Mouse (Mus musculus) adrenal gland, postnatal 0 days (tissue): ENCODE data around the gene Hrg. TPM values are rescaled to one million over a fixed set of nuclear protein-coding genes. Genes with fewer than 3 reads are reported as not detected.

ENCODE experiments used
- polyA plus RNA-seq: library from polyadenylated mRNA; unstranded; fragments of >200 nt; fragmentation: Nextera tagmentation; extraction: Ambion mirVana; gene quantifications from 2 replicates; pipeline ENCODE4 v1.2.1, GENCODE M21; 2015

The Hrg gene
- 10.5 and 16.4 TPM in 2 replicates for polyA plus RNA-seq

DNA sequence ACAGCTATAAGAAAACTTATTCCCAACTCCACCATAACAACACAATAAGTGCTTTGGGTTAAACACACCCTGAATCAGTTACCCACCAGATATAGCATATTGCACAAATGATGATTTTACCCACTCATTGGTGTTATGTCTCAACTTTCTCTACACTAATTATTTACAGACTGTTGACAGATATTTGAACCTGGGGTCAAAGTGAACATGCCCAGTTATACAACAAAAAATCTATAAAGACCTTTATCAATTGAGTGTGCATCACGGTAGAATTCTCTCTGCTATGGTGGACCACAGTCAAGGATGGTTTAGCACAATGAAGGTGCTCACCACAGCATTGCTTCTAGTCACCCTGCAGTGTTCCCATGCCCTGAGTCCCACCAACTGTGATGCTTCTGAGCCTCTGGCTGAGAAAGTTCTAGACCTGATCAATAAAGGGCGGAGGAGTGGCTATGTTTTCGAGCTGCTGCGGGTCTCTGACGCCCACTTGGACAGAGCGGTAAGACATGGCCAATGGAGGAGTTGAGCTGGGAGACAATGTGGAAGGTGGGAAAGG lies at the start of gene Hrg:
Hrg (plus strand) TSS at position 233 of the 556 bp plus-strand sequence.

DNA sequence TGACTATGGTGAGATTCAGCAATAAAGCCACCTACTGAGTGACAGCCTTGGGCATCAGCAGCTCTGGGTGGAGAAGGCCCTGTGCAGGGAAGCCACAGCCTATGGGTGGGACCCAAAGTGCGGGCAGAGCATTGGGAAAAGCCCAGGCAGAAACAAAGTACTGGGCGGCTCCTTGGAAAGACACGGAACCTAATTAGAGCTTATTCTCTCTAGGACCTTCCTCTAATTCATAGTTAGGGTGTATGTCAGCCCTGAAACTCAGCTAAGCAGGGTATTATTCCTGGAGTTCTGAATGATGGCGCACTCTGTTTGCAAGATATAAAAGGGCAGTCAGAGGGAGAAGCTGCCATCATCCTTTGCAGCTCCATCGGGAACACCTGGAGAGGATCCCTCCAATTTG lies 32.8 kb upstream of the Hrg start, which contains the start of gene Fetub:
Fetub (plus strand) TSS at position 301 of the 400 bp plus-strand sequence.

Other genes with a start within 250 kb of the Hrg start
- gene Crygs, start 139.5 kb upstream of the Hrg start, polyA plus RNA-seq, result 0.14 TPM in 1 of 2 replicates, not detected in the other
- 14.3 and 19.3 TPM in 2 replicates for gene Tbccd1, start 93.4 kb upstream of the Hrg start, polyA plus RNA-seq
- gene Dnajb11, start 93.2 kb upstream of the Hrg start, polyA plus RNA-seq, result 60.1 and 84.8 TPM in 2 replicates
- gene Ahsg, start 59.8 kb upstream of the Hrg start, polyA plus RNA-seq, result 576 and 827 TPM in 2 replicates
- 16.0 and 20.6 TPM in 2 replicates for gene Fetub, start 32.7 kb upstream of the Hrg start, polyA plus RNA-seq
- 9.9 and 13.6 TPM in 2 replicates for gene Kng2, start 78.4 kb downstream of the Hrg start, polyA plus RNA-seq
- gene Kng1, start 106.8 kb downstream of the Hrg start, polyA plus RNA-seq, result 108 and 144 TPM in 2 replicates
- 253 and 255 TPM in 2 replicates for gene Eif4a2, start 156.4 kb downstream of the Hrg start, polyA plus RNA-seq
- gene Rfc4, start 176.7 kb downstream of the Hrg start, polyA plus RNA-seq, result 75.6 and 86.8 TPM in 2 replicates
- gene Adipoq, start 195.5 kb downstream of the Hrg start, polyA plus RNA-seq, result 0.16 and 19.7 TPM in 2 replicates